Mouse (Mus musculus) v-Abl transformed pro-B cells (cell line): ENCODE data around the gene S100a3.

Experiments
- in situ Hi-C, 2 experiments: fragments of 400-800 bp; cut with MboI; formaldehyde crosslinking; loops; one replicate each; pipeline ENCODE4 v1.15.1; 2025; ENCODE audit not compliant: unreplicated experiment in 2 of 2

Gene S100a3

DNA sequence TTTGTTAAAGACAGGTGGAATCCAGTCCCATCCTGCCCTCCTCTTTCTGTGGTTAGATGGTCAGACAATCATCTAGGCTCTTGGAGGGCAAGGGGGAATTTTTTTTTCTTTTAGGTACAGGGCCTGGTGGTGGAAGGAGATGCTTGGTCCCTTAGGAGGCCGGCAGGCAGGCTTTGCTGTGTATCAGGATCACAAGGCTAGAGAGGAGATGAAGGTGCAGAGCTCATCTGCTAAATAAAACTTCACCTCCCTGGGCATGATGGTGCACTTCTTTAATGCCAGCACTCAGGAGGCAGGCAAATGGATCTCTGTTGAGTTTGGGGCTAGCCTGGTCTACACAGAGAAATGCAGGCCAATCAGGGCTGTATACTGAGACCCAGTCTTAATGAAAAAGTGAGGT, 55.5 kb downstream of the S100a3 start:
- in situ Hi-C loops: loop anchor here (5.0 to 25.0 kb wide), 4 partner anchors 34 to 404 kb away; partner anchors contain the start of genes Rab13 (in 1 of the 2) and Rps27 (in 1 of the 2)

DNA sequence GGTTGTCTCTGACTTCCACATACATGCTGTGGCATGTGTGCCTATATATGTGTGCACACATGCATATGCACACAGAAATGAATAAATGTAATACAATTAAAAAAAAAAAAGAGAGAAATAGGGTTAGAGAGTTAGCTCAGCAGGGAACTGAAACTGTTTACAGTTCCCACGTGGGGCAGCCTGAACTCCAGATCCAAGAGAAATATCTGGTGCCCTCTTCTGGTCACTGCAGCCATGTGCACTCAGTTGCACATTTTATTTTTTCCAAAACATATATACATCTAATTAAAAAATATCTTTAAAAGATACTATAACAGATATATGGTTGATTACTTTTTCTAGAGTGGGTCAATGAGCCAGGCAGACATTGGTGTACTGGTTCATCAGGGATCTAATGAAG, 57.2 kb downstream of the S100a3 start:
- in situ Hi-C loops: loop anchor here (5.0 to 25.0 kb wide), 4 partner anchors 35 to 405 kb away; partner anchors contain the start of genes Rab13 (in 1 of the 2) and Rps27 (in 1 of the 2)

DNA sequence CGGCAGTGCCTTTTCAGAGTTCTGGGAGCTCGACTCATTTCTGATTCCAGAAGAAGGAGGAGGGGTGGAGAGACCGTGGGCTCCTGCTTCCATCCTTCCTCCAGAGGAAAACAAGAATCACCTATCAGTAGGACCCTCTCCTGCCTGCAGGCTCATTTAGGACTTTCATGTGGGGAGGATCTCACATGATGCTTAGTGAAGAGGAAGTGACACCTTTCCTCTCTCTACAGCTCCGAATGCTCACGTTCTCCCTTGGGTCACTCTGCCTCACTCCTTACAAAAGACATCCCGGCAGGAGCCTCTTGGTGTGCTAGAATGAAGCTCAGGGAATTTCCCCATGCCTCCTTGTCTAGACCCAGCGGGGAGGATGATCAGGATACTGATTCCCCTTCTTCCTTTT, 61.2 kb downstream of the S100a3 start:
- in situ Hi-C loops: loop anchor here in 1 of 2 experiments (25.0 kb wide), 1 partner anchor 409 kb away; the partner anchor contains the start of genes Rab13 and Rps27

DNA sequence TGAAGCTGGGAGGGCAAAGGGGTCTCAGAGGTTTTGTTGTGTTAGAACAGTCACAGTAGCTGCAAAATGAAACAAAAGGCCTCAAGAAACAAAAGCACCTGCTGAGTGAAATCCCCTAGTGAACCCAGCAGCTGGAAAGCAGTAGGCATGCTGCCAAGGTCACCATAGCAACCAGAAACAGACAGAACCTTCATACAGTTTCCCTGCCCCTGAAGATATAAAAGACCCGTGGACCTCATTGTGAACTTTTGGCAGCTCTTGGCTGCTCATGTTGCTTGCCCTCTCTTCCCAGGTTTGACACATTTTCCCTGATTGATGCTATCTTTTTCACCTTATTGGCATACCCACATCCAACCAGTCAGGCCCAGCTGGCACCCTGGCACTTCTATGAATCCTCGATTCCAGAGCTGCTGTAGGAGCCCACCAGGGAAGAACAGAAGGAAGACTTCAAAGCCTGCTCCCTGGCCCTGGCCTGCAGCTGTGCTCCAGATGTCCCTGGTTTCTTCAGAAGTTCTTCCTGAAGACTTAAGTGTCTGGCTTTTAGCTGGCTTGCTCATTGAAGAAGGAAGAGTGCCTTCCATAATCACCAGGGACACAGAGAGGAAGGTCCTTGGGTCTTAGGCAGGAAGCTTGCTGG, 63.2 kb downstream of the S100a3 start:
- in situ Hi-C loops: loop anchor here in 1 of 2 experiments (25.0 kb wide), 1 partner anchor 411 kb away; the partner anchor contains the start of genes Rab13 and Rps27

DNA sequence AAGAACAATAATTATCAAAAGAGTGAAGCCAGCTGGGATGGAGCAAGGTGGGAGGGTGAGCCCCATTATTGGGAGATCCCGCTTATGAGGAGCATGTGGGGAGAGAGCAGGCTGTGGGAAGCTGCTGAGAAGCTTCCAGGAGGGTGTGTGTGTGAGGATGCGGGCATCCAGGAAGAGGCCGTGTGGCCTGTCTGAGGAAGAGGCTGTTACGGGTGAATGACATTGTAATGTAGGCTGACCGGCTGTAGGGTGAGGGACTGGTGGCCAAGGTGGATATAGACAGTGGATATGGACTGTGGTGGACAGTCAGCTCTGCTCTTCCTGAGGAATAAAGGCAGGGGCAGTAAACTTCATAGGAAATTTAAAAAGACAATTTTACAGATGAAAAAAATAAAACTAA, 65.1 kb downstream of the S100a3 start:
- in situ Hi-C loops: loop anchor here in 1 of 2 experiments (25.0 kb wide), 1 partner anchor 688 kb away; no protein-coding TSS in a partner anchor

DNA sequence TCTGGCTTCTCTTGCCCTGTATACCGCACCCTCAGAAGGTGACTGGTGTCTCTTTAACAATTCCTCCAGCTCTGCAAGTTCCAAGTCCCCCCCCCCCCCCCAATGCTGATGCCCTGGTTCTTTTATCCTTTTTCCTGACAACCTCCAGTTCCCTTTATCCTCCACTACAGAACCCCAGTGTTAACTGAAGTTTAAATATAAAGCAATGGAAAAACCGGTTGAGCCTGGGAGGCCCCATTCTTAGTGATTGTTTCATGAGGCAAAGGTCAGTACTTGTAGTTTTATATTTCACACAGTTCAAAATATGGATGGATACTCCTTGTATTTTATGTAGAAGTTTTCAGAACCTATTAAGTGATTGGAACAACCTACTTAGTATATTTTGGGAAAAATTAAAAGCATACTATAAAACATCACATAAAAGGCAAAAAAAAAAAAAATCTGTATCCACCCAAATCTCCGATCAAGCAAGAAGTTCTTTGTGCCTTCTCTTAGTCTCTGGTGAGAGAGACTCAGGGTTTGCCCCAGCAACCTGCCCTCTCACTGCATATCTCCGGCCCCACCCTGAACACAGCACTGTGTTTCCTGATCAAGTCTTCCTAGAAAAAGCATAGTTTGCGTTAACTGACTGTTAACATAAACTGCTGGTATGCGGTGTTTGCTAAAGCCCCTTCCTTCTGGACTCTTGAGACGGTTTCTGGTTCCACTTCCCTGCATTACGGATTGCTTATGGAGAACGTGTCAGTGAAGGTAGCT, 66.1 kb downstream of the S100a3 start:
- in situ Hi-C loops: loop anchor here in 1 of 2 experiments (25.0 kb wide), 1 partner anchor 689 kb away; no protein-coding TSS in a partner anchor

DNA sequence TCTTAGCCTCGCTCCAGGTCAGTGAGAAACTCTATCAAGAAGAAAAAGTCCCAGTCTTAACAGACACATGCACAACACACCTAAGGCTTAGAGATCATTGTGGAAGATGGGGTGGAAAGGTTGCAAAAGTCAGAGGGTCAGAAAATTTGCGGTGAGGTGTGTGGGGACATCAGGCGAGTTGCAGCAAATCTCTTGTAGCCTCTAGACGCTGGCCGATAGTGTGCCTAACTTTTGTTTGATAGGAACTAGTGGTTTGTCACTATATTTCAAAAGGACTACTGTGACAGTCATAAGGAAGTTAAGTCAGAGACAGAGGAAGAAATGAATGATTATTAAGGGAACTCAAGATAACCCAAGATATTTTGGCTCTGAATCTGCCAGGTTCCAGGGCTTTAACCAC, 67.0 kb downstream of the S100a3 start:
- in situ Hi-C loops: loop anchor here in 1 of 2 experiments (25.0 kb wide), 1 partner anchor 690 kb away; no protein-coding TSS in a partner anchor

DNA sequence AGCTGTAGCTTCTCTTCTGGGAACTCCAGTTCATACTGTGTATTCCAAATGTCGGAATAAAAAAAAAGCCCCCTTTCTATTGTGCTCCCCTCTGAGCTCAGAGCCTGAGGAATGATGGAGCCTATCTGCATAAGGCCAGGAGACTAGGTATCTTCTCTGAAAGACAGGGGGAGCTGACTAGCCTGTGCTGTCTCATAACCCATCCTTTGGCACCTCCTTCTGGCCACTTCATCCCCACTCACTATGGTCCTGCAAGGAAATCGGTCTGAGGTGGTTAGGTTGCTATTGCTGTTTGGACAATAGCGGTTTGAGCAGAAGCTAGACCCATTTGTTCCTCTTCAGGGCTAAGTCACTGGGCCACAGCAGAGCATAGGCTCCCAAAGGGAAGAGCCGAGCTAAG, 67.4 kb downstream of the S100a3 start:
- in situ Hi-C loops: loop anchor here in 1 of 2 experiments (25.0 kb wide), 1 partner anchor 691 kb away; no protein-coding TSS in a partner anchor

DNA sequence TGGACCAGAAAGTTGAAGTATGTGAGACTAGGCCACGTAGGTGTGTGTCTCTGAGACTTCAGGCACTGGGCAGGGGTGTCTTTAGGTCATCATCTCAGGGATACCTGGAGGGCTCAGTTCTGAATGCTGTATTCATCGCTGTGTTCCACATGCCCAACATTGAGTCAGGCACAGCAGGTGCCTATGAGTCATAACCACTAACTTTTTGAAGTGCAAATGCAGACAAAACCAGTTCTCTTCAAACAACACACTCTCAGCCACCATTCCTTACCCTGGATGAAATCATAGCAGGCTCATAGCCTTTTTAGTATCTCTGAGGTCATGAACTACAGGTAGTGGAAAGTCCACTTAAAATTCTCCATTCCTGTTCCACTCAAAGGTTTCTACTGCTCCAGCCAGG, 68.9 kb downstream of the S100a3 start:
- in situ Hi-C loops: loop anchor here in 1 of 2 experiments (25.0 kb wide), 1 partner anchor 692 kb away; no protein-coding TSS in a partner anchor

DNA sequence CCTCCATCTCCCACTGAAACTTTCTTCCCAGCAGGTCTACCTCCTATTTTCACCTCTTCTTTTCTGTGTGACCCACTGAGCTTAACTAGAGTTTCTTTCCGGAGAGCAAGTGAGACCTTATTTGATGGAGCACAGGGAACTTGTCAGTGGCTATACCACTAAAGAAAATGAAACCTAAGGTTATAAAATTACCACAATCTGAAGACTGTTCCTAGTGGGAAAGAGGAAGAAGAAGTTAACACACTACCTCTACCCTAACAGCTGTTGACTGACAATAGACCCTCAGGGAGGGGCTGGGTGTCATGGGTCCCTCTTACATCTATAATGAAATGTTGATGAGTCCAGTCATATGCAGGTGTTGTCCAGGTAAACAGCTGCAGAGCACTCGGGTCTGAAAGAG, 71.6 kb downstream of the S100a3 start:
- in situ Hi-C loops: loop anchor here in 1 of 2 experiments (25.0 kb wide), 1 partner anchor 695 kb away; no protein-coding TSS in a partner anchor

DNA sequence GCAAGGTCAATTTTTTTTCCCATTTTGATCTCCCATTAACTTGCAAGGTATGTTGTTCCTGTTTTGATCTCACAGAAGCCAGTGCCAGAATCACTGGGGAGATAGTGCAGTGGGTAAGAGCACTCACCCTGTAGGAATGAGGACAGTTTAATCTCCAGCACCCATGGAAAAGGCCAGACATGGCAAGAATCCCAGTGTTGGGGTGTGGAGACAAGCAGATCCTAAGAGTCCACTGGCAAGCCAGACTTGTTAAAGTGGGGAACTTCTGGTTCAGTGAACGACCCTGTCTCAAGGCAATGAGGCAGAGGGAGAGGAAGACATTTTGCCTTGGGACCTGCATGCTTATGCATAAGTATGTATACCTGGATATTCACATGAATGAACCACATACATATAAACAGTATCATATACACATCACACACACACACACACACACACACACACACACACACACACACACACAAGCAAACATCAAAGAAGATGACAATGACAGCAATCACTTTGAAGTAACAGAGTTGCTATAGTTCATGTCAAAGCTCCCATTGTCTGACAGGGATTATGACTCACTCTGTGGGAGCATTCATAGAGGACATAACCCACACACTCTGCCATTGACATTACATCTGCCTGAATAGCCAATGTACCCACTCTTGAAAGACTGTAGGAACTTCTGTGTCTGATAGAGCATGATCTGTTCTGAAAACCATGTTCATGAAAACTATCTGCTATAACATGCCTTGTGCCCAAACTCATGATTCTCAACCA, 78.3 kb downstream of the S100a3 start:
- in situ Hi-C loops: loop anchor here in 1 of 2 experiments (25.0 kb wide), 1 partner anchor 701 kb away; no protein-coding TSS in a partner anchor

DNA sequence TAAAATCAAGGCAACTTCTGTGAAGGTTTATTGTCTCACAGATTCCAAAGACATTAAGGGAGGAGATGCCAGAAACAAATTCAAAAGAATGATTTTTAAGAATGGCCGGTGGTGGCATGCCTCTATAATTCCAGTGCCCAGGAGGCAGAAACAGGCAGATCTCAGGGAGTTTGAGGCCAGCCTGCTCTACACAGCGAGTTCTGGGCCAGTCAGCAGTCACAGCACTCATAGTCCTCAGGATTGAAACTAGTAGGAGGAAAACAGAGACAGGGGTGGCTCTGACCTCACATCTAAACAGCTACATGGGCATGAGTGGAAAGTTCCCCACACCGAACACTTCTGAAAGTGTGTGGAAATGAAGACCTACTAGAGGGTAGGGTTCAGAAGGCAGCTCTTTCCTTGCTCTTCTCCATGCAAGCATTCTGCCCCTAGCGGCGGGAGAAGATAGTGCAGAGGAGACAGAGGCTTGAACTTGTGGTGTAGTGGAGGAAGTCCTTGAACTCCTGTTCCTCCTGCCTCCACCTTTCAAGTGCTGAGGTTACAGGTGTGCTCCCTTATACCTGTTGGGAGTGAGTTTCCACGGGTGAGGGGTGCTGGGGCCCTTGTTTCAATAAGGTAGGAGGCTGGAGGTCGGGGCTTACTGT, 79.3 kb downstream of the S100a3 start:
- in situ Hi-C loops: loop anchor here (10.0 to 25.0 kb wide), 4 partner anchors 225 to 702 kb away; partner anchors contain the start of gene Tpm3 (in 1 of the 2)

DNA sequence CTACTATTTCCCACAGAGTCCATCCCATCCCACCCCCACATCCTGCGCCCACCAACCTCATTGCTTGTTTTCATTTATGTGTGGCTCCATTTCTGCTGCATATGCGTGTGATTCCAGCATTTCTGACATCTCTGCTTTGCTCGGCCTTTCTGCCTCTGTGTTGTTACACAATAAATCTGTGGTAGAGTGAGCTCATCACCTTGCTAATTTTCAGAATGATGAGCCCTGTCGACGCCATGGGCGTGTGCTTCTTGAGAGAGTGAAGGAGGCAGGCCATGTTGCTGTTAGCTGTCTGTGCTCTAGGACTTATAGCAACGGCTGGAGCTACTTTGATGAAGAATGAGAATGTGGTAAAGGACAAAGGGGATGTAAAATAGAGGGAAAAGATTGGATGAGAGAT, 80.6 kb downstream of the S100a3 start:
- in situ Hi-C loops: loop anchor here (10.0 to 25.0 kb wide), 4 partner anchors 226 to 704 kb away; partner anchors contain the start of gene Tpm3 (in 1 of the 2)

DNA sequence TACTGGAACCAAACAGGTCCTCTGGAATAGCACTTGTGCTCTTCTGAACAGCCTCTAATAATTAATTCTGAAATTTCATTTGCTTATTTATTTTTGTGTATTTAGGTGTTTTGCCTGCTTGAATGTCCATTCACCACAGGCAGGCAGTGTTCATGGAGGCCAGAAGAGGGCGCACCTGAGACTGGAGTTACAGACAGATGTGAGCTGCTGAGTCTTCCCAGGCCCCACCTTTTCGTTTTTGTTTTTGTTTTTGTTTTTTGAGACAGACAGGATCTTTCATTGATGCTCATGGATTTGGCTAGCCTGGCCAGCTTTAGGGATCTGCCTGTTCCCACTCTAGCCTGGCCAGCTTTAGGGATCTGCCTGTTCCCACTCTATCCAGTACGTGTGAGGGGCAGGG, 83.8 kb downstream of the S100a3 start:
- in situ Hi-C loops: loop anchor here (10.0 to 25.0 kb wide), 4 partner anchors 229 to 707 kb away; partner anchors contain the start of gene Tpm3 (in 1 of the 2)

DNA sequence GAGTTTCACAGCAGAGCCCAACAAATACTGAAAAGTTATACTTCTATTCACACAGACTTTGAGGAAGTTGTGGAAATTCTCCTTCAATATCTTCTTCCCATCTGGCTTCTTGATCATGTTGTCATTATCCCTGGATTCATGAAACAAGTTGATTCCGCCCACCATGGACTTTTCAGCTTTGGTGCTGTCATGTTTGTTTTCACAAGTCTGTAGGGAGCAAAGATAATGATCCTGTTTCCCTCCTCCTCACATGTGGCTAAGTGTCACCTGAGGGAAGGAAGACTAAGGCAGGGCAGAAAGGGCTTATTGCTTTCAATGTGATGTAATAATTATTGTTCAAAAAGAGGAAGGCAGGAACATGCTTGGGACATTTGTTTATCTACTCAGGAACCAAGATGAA, 86.9 kb downstream of the S100a3 start:
- in situ Hi-C loops: loop anchor here (5.0 to 25.0 kb wide), 5 partner anchors 60 to 710 kb away; partner anchors contain the start of gene Tpm3 (in 1 of the 2)

DNA sequence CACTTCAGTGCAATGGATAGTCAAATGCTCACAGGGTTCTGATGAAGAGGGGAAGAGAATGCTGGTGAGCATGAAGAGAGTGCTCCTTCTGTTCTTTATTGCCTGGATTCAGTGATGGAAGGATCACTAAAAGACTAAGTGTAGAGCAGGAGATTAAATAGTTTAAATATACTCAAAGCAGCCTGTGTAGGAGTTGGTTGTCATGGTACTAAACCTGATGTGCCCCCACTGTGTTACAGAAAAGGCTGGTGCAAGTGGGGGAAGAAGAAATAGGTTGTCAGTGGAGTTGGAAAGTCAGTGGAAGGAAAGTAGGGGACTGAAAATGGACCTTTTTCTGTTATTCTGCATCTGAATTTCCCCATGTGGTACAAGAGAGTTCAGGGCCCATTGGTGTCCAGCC, 88.6 kb downstream of the S100a3 start:
- in situ Hi-C loops: loop anchor here (5.0 to 25.0 kb wide), 5 partner anchors 62 to 712 kb away; partner anchors contain the start of gene Tpm3 (in 1 of the 2)

DNA sequence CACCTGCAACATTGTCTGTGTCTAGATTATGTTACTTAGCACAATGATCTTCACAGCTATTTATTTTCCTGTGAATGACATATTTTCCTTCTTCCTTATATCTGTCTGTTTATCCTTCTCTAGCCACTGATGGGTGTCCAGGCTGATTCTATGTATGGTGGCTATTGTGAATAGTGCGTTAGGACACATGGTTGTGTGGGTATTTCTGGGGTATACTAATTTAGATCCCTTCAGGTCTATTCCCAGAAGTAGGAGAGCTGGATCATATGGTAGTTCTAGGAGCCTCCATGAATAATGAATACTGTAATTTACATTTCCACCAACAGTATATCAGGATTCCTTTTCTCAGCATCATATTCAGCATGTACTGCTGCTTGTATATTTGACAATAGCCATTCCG, 89.5 kb downstream of the S100a3 start:
- in situ Hi-C loops: loop anchor here (5.0 to 25.0 kb wide), 7 partner anchors 63 to 1113 kb away; partner anchors contain the start of gene Tpm3 (in 1 of the 2)
